Mouse (Mus musculus) stomach, postnatal 0 days (tissue): ENCODE results near the gene Mgst2.

ENCODE experiments used
- CTCF ChIP-seq: IDR thresholded peaks from 2 replicates; pipeline ENCODE4 v1.5.1; 2016; ENCODE audit warnings: antibody characterized with exemption, low read depth, mild to moderate bottlenecking, moderate library complexity
- EP300 ChIP-seq: optimal IDR thresholded peaks from 2 replicates; pipeline ENCODE3; 2016; ENCODE audit warnings: antibody characterized with exemption

DNA sequence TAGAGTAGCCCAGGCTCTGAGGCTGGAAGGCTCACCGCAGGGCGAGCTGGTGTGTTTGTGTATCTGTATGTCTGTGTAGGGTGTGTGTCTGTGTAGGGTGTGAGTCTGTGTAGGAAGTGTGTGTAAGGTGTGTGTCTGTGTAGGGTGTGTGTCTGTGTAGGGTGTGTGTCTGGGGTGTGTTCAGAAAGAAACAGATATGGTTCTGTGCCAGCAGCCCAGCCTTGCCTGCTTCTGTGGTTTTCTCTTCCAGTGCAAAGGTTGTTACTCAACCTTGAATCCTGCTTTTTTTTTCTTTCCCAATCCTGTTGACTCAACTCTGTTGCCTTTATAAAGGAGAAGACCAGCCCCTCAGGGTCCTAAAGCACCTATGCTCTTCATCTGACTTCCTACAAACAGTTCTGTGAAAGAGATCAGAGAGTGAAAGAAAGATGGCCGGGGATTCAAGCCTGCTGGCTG lies 689 bp downstream of the Mgst2 start:
- TF ChIP-seq CTCF (no peak), EP300 (no peak)
